Mouse (Mus musculus): ENCODE measurements around the gene Net1. TPM values are rescaled to one million over a fixed set of nuclear protein-coding genes. Genes with fewer than 3 reads are reported as not detected.
"Not testable (repeated sequence)": the region's sequence is repeated elsewhere in the genome, so short reads cannot be mapped to it uniquely, and the experiment has no call there.

Gene Net1
- polyA plus RNA-seq, 1 experiment: 39.9 TPM

DNA sequence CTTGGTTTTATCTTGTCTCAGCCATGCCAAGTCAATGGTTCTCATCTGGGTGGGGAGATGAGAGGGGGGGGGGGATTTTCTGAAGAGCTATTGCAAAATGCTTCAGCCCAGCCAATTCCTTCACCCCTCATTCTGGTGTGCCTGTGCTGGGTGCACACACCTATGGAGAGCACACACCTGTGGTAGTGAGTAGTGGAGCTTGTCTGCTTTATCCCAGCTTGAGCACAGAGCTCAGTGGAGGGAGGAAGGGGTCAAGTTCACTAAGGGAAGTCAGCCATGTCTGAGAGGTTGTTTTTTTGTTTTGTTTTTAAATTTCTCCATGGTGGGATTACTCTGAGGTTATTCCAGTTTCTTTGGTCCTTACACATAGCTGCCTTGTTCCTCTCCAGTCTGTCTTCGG lies 61.8 kb downstream of the Net1 start:
- WGBS: 55% methylated on average over 1 of the region's 1 CpGs
- no peaks in the 10 kb centered on the region for H3K27me3 ChIP-seq (replicated peaks; ENCODE audit: control insufficient read depth, insufficient read depth, low read length)
- no peak overlapping the region for H3K4me3 ChIP-seq (ENCODE audit: insufficient read depth, low read depth, low read length)
- no peak overlapping the region for H3K27ac ChIP-seq (ENCODE audit: insufficient read depth, low read depth, low read length)
- TF ChIP-seq POLR2A (IDR thresholded peaks at IDR 0.05; ENCODE audit: low read depth, low read length) (no peak), CTCF (conservative IDR thresholded peaks at IDR 0.05; ENCODE audit: insufficient read depth, insufficient read length, low read depth, low read length) (no peak)
- DNase-seq: no peak
- H3K36me3 ChIP-seq (ENCODE audit: control insufficient read depth, insufficient read depth, low read length): no peaks in the 10 kb centered on the region
- H3K4me1 ChIP-seq (ENCODE audit: control insufficient read depth, insufficient read depth, low read length): no peaks in the 10 kb centered on the region

DNA sequence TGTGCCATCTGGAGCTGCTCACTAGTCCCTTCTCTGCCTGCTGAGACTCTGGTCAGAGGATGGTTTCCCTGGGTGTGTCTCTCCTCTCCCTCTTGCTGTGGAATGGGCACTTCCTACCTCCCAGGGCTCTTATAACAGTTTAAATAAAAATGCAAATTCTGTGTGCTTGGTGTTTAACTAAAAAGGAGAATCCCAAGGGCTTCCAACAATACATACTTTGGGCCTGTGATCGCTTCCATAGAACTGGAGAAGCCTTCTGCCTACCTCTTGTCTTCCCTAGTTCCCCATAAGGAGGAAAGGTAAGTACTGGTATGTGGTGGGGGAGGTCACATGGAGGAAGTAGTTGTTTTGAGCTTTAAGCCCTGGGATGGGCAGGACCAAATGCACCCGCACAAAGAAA lies 63.2 kb downstream of the Net1 start:
- no peak overlapping the region for H3K27ac ChIP-seq (ENCODE audit: insufficient read depth, low read depth, low read length)
- no peaks in the 10 kb centered on the region for H3K36me3 ChIP-seq (ENCODE audit: control insufficient read depth, insufficient read depth, low read length)
- no peak for TF ChIP-seq POLR2A (IDR thresholded peaks at IDR 0.05; ENCODE audit: low read depth, low read length)
- no peak for TF ChIP-seq CTCF (conservative IDR thresholded peaks at IDR 0.05; ENCODE audit: insufficient read depth, insufficient read length, low read depth, low read length)
- H3K4me1 ChIP-seq (ENCODE audit: control insufficient read depth, insufficient read depth, low read length): no peaks in the 10 kb centered on the region
- no peaks in the 10 kb centered on the region for H3K27me3 ChIP-seq (replicated peaks; ENCODE audit: control insufficient read depth, insufficient read depth, low read length)
- H3K4me3 ChIP-seq (ENCODE audit: insufficient read depth, low read depth, low read length): no peak overlapping the region
- no peak for DNase-seq
- WGBS: 87% methylated on average over 2 of the region's 2 CpGs

DNA sequence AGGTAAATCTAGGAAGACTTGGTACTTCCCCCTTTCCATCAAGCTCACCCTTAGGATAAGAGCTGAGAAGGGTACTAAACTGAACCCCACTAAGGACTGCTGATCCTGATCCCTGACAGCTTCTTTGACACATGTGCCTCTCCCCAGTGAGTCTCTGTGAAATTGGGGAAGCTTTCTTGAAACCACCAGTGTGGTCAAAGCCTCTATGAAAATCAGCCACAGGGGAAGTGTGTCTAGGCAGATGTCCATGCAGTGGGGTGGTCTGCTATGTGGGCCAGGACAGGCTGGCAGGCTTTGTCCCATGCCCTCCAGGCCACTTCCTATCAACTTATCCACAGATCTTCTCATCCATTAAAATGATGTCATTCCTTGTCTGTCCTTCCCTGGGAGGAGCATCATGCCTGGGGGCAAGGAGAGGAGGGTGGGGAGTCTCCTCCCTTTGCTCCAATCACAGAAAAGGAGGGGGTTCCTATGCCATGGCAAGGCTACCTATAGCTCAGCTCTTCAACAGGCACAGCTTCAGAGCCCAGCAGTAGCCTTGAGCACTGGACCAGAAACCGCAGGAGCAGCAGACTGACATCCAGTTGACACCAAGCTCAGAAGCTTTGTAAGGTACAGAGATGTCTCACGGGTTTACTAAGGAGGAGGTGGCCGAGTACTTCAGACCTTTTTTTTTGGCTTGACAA lies 64.2 kb downstream of the Net1 start, which contains the start of gene Calm5:
TSS of gene Calm5 (plus strand) at position 526 of the 686 bp plus-strand sequence.
- H3K4me1 ChIP-seq (ENCODE audit: control insufficient read depth, insufficient read depth, low read length); H3K27ac ChIP-seq (ENCODE audit: insufficient read depth, low read depth, low read length); H3K4me3 ChIP-seq (ENCODE audit: insufficient read depth, low read depth, low read length); H3K36me3 ChIP-seq (ENCODE audit: control insufficient read depth, insufficient read depth, low read length); H3K27me3 ChIP-seq (replicated peaks; ENCODE audit: control insufficient read depth, insufficient read depth, low read length); DNase-seq: not testable (repeated sequence)
- 84% methylated on average over 3 of the region's 3 CpGs for WGBS

DNA sequence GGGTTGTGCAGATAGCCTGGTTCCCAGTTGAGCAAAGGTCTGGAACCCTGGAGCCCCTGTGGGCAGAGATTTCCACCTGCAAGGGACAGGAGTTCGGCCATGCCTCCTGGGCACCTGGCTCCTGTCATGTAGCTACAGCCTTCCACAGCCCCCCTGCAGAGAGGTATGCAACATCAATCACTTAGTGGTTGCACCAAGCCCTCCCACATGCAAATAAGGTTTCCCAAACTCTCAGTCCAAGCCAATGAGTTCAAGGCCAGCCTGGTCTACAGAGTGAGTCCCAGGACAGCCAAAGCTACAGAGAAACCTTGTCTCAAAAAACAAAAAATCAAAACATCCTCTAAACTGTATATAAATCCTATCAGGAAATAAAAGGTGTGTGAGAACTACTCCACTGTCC lies 67.7 kb downstream of the Net1 start:
- Histone ChIP-seq H3K4me3 (ENCODE audit: insufficient read depth, low read depth, low read length) (no peak overlapping the region), H3K27ac (ENCODE audit: insufficient read depth, low read depth, low read length) (no peak overlapping the region), H3K36me3 (ENCODE audit: control insufficient read depth, insufficient read depth, low read length) (no peaks in the 10 kb centered on the region), H3K27me3 (replicated peaks; ENCODE audit: control insufficient read depth, insufficient read depth, low read length) (no peaks in the 10 kb centered on the region), H3K4me1 (ENCODE audit: control insufficient read depth, insufficient read depth, low read length) (no peaks in the 10 kb centered on the region)
- 83% methylated on average over 1 of the region's 1 CpGs for WGBS
- TF ChIP-seq POLR2A (IDR thresholded peaks at IDR 0.05; ENCODE audit: low read depth, low read length) (no peak), CTCF (conservative IDR thresholded peaks at IDR 0.05; ENCODE audit: insufficient read depth, insufficient read length, low read depth, low read length) (no peak)
- DNase-seq: no peak

DNA sequence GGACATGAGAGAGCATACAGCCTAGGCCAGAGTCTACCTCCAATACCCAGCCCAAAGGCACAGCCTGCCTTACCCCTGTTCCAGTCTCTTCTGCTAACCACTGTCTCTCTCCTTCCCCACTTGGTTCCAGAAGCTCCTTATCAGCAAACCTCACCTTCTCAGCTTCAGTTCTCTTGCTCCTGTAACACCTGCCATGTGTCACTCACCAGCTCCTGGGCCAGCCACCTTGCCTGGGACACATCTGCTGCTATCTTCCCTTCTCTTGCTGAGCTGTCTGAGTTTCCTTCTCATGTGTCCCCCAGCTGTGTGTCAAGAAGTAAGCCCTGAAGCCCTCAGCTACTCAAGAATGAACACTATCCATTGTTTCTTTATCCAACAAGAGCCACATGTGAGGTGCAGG lies 77.4 kb downstream of the Net1 start:
- H3K4me1 ChIP-seq (ENCODE audit: control insufficient read depth, insufficient read depth, low read length); H3K27ac ChIP-seq (ENCODE audit: insufficient read depth, low read depth, low read length); H3K4me3 ChIP-seq (ENCODE audit: insufficient read depth, low read depth, low read length); H3K27me3 ChIP-seq (replicated peaks; ENCODE audit: control insufficient read depth, insufficient read depth, low read length); H3K36me3 ChIP-seq (ENCODE audit: control insufficient read depth, insufficient read depth, low read length); DNase-seq: not testable (repeated sequence)

DNA sequence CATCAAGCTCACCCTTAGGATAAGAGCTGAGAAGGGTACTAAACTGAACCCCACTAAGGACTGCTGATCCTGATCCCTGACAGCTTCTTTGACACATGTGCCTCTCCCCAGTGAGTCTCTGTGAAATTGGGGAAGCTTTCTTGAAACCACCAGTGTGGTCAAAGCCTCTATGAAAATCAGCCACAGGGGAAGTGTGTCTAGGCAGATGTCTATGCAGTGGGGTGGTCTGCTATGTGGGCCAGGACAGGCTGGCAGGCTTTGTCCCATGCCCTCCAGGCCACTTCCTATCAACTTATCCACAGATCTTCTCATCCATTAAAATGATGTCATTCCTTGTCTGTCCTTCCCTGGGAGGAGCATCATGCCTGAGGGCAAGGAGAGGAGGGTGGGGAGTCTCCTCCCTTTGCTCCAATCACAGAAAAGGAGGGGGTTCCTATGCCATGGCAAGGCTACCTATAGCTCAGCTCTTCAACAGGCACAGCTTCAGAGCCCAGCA lies 80.7 kb downstream of the Net1 start, which contains the start of gene Calm4:
TSS of gene Calm4 (plus strand) at position 446 of the 496 bp plus-strand sequence.
- not testable (repeated sequence) for H3K4me1 ChIP-seq (ENCODE audit: control insufficient read depth, insufficient read depth, low read length); H3K4me3 ChIP-seq (ENCODE audit: insufficient read depth, low read depth, low read length); H3K27ac ChIP-seq (ENCODE audit: insufficient read depth, low read depth, low read length); H3K36me3 ChIP-seq (ENCODE audit: control insufficient read depth, insufficient read depth, low read length); H3K27me3 ChIP-seq (replicated peaks; ENCODE audit: control insufficient read depth, insufficient read depth, low read length); DNase-seq

DNA sequence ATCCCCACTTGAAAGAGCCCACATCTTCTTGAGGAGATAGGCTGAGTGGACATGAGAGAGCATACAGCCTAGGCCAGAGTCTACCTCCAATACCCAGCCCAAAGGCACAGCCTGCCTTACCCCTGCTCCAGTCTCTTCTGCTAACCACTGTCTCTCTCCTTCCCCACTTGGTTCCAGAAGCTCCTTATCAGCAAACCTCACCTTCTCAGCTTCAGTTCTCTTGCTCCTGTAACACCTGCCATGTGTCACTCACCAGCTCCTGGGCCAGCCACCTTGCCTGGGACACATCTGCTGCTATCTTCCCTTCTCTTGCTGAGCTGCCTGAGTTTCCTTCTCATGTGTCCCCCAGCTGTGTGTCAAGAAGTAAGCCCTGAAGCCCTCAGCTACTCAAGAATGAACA lies 84.4 kb downstream of the Net1 start:
- DNase-seq; H3K27ac ChIP-seq (ENCODE audit: insufficient read depth, low read depth, low read length); H3K27me3 ChIP-seq (replicated peaks; ENCODE audit: control insufficient read depth, insufficient read depth, low read length); H3K4me1 ChIP-seq (ENCODE audit: control insufficient read depth, insufficient read depth, low read length); H3K36me3 ChIP-seq (ENCODE audit: control insufficient read depth, insufficient read depth, low read length); H3K4me3 ChIP-seq (ENCODE audit: insufficient read depth, low read depth, low read length): not testable (repeated sequence)

DNA sequence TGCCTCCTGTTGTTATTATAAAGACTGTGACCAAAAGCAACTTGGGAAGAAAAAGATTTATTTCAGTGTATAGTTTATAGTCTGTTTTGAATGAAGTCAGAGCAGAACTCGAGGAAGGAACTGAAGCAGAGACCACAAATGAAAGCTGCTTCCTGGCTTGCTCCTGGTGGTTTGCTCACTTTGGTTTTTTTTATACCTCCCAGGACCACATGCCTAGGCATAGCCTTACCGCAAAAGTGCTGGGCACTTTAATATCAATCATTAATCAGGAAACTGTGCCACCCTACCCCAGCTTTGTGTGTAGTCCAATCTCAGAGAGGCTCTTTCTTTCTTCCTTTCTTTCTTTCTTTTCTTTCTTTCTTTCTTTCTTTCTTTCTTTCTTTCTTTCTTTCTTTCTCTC lies 85.6 kb downstream of the Net1 start:
- H3K27ac ChIP-seq (ENCODE audit: insufficient read depth, low read depth, low read length): no peak overlapping the region
- H3K4me3 ChIP-seq (ENCODE audit: insufficient read depth, low read depth, low read length): no peak overlapping the region
- peak; percentile 16 for DNase-seq
- no peak for TF ChIP-seq CTCF (conservative IDR thresholded peaks at IDR 0.05; ENCODE audit: insufficient read depth, insufficient read length, low read depth, low read length)
- TF ChIP-seq POLR2A (IDR thresholded peaks at IDR 0.05; ENCODE audit: low read depth, low read length): no peak
- no peaks in the 10 kb centered on the region for H3K4me1 ChIP-seq (ENCODE audit: control insufficient read depth, insufficient read depth, low read length)
- H3K36me3 ChIP-seq (ENCODE audit: control insufficient read depth, insufficient read depth, low read length): no peaks in the 10 kb centered on the region
- WGBS: 23% methylated on average over 2 of the region's 2 CpGs
- H3K27me3 ChIP-seq (replicated peaks; ENCODE audit: control insufficient read depth, insufficient read depth, low read length): no peaks in the 10 kb centered on the region

Other genes starting within 250 kb of the Net1 start
- gene Calml3, start 113.9 kb downstream of the Net1 start, polyA plus RNA-seq (2012; rRNA removed): 1.7 and 2.5 TPM in 2 replicates
- not detected in 2 replicates for gene Calm4, start 80.5 kb downstream of the Net1 start, polyA plus RNA-seq (2012; rRNA removed)
- gene Calm5, start 64.0 kb downstream of the Net1 start, polyA plus RNA-seq (2012; rRNA removed): not detected in 2 replicates
- gene Tubal3, start 54 bp upstream of the Net1 start, polyA plus RNA-seq (2012; rRNA removed): not detected in 2 replicates
- gene Ucn3, start 27.1 kb upstream of the Net1 start, polyA plus RNA-seq (2012; rRNA removed): not detected in 2 replicates
- 11.4 and 14.1 TPM in 2 replicates for gene Akr1c14, start 130.8 kb upstream of the Net1 start, polyA plus RNA-seq (2012; rRNA removed)
- gene Akr1c18, start 232.4 kb upstream of the Net1 start, polyA plus RNA-seq (2012; rRNA removed): 36.6 and 44.6 TPM in 2 replicates

Data from kidney, adult 2 months (tissue).